Mouse (Mus musculus) urinary bladder, adult 18-20 months (tissue): ENCODE data around the gene Pamr1.
A peak's percentile ranks its signal among the peaks of the same experiment; 100 is the strongest.

Experiments
- DNase-seq, 2 experiments: peaks; one replicate each; pipeline ENCODE4 v3.0.0; 2022; ENCODE audit warnings: low spot score in 2 of 2, mixed read lengths in 2 of 2

Gene Pamr1

GRCm38 (mm10) chr2:102661052-102661451, 111.2 kb downstream of the Pamr1 start:
- DNase-seq = no peak

DNA sequence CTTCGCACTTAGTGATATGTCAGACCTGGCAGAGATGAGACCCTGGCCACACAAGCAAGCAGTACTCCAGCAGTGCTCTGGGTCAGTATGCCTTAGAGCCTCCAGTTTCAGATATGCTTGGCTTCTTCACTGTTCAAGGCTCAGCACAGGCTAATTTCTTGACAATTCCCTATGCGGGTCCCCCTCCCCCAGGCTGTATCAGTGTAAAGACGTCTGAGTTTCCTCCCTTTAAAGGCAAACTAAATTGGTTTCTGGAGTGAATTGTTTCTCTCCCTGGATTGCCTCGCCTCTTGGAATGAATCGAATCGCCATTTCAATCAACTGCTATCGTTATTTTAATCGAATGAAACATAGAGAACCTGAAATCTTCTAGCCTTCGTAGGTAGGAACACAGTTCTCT, 113.1 kb downstream of the Pamr1 start:
- no peak for DNase-seq

GRCm38 (mm10) chr2:102663339-102663738, 113.5 kb downstream of the Pamr1 start:
- no peak for DNase-seq

DNA sequence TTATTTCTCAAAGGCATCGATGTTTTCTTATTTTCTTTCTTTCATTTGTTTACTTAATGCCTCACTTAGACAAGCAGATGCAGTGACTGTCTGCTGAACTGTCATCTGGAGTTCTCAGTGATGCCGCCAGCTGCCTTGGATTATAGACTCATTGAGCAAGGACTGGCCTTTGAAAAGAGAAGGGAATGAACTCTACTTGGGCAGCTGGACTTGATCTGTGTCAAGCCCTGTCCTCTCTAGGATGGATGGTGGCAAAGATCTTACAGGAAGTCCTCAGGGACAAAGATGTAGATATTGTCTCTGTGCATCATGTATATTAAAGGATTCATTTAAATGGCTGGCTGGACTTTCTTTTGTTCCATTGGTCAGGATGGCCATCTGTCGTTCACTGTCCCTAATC, 114.1 kb downstream of the Pamr1 start:
- DNase-seq = no peak

DNA sequence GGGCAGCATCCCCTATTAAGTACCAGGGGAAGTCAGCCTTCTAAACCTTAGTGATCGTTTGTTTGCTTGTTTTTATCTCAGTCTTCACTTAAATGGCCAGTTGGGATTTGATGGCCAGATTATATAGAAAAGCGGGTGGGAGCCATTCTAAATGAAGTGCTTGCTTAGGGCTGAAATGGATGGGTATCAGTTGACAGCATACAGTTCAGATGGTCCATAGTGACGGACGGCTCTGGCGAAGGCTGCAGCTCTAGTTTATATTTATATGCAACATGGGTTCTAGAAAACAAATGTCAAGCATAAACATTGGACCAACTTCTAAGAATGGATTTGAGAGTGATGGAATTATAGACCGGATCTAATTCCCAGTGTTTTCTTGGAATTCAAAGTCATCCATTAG, 118.2 kb downstream of the Pamr1 start:
- no peak for DNase-seq

- no peak for DNase-seq
These were observed 119.8 kb downstream of the Pamr1 start for GRCm38 (mm10) chr2:102669580-102669979.

- DNase-seq = no peak
These were observed 124.8 kb downstream of the Pamr1 start for GRCm38 (mm10) chr2:102674582-102674981.

GRCm38 (mm10) chr2:102675275-102675674, 125.5 kb downstream of the Pamr1 start:
- DNase-seq = peak; percentile 15 to 28

DNA sequence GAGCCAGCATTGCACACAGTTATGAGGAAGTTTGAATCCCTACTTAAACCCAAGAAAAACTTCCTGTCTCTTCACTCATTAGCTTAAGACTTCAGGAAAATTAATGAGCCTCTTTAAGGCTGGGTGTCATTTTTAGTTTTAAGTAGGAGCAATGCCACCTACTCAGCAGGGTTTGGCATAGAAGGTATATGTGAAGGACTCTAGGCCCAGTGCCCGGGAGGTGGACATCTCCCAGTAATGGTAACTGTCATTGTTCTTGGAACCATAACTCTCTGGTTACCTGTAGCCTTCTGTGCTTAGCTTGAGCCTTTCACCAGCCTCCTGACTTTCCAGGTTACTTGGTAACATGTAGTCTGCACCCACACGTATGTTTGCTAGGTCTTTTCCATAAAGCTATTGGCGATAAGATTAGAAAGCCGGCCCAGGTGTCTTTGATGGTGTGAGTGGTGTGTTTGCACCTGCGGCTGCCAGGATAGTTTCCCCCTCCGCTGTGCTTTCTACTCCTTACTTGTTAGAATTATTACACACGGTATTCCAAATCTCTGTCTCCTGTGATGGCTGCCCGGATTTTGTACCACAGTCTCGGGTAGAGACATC, 127.0 kb downstream of the Pamr1 start:
- DNase-seq = no peak

- no peak for DNase-seq
These were observed 127.6 kb downstream of the Pamr1 start for GRCm38 (mm10) chr2:102677400-102677799.

GRCm38 (mm10) chr2:102681351-102681750, 131.5 kb downstream of the Pamr1 start:
- no peak for DNase-seq

DNA sequence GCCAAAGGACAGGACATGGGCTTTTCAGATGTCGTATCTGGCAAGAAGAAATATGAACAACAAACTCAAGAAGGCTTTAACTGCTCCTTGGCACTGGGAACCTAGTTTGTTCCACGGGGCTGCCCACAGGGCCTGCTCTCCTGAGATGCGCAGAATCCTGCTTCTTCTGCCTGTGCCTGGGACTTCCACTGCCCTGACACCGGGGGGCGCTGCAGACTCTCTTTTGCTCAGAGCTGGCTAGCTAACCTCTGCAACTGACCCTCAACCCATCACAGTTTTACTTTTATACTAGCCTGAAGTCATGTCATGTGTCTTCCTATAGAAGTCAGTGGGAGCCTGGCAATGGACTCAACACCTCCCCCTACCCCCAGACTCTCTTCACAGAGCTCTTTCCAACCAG, 132.4 kb downstream of the Pamr1 start:
- DNase-seq = peak; percentile 10 to 23

GRCm38 (mm10) chr2:102685371-102686107, 135.7 kb downstream of the Pamr1 start:
- DNase-seq = no peak

GRCm38 (mm10) chr2:102686108-102686450, 136.3 kb downstream of the Pamr1 start:
- no peak for DNase-seq
